Mouse (Mus musculus): ENCODE measurements around the gene F12. TPM values are rescaled to one million over a fixed set of nuclear protein-coding genes. Genes with fewer than 3 reads are reported as not detected.
A peak's percentile ranks its signal among the peaks of the same experiment; 100 is the strongest.

Gene F12
- total RNA-seq (2014; fragmentation: Nextera tagmentation) = not detected in 2 replicates
- total RNA-seq (2017) = not detected in 2 replicates

DNA sequence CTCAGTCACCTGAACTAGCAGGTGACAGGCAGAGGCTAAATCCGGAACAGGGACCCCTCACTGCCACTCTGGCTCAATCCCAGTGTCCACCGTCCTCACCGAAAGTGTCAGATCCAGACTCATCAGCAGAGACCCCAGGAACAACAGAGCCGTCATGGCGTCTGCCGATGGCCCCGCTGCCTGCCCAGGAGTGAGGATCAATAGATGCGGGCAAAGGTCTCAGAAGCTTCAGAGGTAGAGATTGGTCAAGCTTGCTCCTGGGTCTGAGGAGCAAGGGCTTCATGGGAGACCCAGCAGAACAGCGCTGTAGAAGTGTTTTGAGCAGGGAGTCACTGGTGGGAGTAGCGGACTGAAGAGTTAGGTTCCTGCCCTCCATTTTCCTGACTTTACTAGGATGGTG is at the start of gene F12:
TSS of gene F12 (minus strand) at position 181 of the 400 bp plus-strand sequence.
- no peak for ATAC-seq (replicated peaks; ENCODE audit: poor library complexity, severe bottlenecking)

DNA sequence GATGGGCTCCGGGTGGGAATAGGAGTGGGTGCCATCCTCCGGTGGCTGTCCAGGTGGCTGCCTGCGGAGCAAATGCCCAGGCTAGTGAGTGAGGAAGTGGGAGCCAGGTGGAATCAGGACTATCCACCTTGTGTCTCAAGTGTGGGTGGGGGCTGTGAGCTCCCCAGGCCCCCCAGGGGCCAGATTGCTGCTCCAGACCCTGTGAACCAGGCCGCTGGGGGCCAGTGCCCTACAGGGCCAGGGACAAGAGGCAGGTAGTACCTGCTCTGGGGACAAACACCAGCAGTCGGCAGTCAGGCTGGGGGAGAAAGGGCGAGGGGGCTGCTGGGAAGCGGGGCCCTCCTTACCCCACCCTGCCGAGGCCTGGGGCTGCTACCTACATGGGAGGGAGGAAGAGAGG is 49.7 kb upstream of the F12 start:
- no peak for ATAC-seq (replicated peaks; ENCODE audit: poor library complexity, severe bottlenecking)

DNA sequence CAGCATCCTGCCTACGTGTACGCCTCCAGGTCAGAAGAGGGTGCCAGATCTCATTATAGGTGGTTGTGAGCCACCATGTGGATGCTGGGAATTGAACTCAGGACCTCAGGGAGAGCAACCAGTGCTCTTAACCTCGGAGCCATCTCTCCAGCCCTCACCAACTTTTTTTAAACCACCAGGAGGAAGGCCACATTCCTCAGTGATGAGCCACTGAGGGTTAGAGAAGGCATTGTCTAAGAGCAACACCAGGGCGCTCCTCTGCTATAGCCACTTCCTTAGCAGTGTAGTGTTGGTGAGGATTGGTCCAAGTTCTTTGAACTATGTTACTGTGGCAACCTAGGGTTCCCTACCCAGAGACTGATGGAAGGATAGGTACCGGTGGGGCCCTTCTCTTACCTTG is 49.2 kb upstream of the F12 start:
- ATAC-seq (replicated peaks; ENCODE audit: poor library complexity, severe bottlenecking) = no peak

DNA sequence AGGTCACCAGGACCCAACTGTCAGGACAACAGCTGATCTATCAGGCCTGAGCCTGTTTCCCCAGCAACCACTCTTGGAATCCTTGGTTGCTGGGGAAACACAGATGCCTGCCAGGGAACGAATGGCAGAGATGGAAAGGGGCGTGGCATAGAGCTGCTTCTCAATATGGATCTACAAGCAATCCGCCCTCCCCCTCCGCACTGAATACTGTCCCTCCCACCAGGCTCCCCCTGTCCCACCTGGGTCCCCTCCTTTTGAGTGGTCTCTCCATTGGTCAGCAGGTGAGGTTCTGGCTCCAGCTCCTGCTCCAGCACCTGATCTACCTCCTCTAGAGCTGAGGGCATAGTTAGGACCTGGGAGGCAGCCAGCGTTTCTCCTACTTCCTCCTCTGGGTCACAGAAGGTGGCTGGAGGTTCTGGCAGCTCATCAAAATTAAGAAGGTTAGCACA is 48.1 kb upstream of the F12 start:
- ATAC-seq (replicated peaks; ENCODE audit: poor library complexity, severe bottlenecking) = no peak

DNA sequence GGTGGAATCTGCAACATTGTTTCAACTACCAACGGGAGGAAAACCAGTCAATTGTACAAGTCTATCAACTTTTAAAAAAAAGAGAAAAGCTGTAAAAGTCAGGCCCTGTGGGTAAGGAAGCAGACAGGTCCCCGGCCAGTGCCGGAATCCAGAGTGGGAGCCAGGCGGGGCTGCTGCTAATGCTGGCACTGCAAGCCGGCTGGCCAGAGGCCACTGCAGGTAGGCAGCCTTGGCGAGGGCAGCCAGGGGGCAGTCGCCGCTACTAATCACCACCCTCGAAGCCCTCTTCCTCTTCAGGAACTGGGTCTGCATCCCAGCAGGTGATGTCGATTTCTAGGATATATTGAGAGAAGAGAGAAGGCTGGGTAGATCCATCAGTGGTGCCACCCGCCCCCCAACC is 47.4 kb upstream of the F12 start:
- no peak for ATAC-seq (replicated peaks; ENCODE audit: poor library complexity, severe bottlenecking)

DNA sequence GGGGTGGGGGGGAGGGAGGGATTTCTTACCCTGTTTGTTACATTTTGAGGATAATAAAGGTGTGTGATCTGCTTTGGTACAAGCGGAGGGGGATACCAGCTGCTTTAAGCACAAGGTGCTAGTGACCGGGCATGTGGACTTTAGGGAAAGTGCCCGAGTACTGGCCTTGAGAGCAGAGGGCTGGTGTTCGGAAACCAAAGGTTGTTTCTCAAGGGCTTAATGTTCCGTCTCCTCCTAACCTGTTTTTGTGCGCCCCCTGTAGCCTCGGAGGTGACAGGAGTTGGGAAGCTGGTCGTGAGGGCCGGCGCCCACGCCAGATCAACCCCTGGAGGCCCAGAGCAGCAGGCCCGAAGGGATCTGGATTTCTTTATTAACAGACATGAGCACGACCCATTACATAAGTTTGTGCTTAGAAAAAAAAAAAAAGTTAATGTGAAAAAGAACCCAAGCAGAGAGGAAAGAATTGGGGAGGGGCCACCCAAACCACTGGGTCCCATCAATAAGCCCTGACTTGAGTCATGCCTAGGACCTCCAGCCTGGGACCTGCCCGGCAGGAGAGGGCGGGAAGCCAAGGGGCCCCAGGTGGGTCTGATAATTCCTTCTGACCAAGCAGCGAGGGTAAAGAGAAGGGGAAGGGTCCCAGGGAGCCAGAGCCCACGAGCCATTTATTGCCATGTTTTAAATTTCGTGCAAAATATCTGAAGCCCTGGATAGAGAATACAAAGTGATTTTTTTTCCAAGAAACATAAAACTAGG is 46.7 kb upstream of the F12 start:
- no peak for ATAC-seq (replicated peaks; ENCODE audit: poor library complexity, severe bottlenecking)

DNA sequence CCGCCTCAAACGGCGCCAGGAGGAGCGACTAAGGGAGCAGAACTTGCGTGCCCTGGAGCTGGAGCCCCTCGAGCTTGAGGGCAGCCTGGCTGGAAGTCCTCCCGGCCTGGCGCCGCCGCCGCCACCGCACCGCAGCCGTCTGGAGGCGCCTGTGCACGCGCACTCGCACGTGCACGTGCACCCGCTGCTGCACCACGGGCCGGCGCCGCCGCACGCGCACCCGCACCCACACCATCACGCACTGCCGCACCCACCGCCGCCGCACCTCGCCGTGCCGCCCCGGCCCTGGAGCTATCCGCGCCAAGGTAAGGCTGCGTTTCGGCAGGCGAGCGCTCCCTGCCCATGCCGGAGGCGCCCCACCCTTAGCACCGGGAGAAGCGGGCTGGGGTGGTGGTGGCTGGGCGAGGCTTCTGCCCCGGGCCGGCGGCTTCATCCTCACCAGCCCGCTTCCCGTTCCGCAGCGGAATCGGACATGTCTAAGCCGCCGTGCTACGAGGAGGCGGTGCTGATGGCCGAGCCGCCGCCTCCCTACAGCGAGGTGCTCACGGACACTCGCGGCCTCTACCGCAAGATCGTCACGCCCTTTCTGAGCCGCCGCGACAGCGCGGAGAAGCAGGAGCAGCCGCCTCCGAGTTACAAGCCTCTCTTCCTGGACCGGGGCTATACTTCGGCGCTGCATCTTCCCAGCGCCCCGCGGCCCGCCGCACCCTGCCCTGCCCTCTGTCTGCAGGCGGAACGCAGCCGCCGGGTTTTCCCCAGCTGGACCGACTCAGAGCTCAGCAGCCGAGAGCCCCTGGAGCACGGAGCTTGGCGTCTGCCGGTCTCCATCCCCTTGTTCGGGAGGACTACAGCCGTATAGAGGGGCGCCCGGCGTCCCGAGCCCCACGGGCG is 45.8 kb upstream of the F12 start:
- peak; percentile 29 for ATAC-seq (replicated peaks; ENCODE audit: poor library complexity, severe bottlenecking)

DNA sequence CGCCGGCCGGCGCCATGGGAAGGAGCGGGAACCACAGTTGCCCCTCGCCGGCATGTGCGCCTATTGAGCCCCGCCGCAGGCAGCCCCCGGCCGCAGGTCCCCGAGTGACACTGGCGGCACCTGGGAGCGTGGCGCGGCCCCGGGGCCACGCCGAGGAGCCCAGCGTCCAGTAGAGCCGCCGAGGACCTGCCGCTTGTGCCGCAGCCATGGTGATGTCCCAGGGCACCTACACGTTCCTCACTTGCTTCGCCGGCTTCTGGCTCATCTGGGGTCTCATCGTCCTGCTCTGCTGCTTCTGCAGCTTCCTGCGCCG is 45.2 kb upstream of the F12 start:
- ATAC-seq (replicated peaks; ENCODE audit: poor library complexity, severe bottlenecking) = no peak

DNA sequence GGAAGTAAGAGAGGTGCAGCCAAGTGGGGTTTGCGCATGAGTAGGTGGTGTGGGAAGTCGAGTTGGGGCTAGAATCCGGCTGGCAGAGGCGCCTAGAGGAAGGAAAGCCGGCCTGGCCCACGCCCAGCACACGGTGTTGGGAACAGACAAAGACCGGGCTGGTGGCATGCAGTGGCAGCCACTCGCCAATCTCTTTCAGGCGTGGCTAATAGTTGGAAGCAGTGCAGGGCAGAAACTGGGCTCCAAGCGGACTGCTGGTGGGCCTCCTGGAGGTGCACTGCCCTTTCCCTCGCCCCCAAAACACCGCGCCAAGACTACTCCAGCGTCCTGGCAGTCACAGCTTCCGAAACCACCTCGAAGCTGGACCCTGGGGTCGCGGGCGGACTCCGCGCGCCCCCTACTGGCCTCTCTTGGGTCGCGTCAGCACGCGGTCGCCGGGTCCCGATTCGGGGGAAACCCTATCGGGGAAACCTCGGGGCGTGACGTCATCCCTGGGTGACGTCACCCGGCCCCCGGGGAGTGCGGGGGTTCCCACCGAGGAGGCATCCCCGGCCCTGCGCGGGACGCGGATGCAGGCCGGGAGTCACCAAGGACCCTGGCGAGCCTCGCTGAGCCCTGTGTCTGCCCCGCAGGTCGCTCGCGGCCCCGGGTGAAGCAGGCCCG is 44.7 kb upstream of the F12 start:
- ATAC-seq (replicated peaks; ENCODE audit: poor library complexity, severe bottlenecking) = peak; percentile 60

DNA sequence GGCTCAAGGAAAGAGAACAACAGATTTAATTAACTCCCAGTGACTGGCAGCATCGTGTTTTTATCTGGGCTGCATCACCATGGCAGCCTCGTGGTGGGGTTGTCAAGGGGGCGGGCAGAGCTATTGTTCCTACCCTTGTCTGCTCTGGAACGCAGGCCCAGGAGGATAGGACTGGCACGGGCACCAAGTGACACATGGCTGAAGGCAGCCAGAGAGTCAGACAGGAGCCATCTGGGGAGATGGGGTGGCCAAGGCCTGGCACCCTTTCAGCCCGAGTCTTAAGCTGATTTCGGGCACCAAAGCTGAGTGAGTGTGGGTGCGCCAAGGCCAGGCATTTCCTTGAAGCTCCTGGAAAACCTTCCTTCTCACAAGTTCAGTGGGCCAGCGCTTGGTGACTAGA is 43.8 kb upstream of the F12 start:
- no peak for ATAC-seq (replicated peaks; ENCODE audit: poor library complexity, severe bottlenecking)

DNA sequence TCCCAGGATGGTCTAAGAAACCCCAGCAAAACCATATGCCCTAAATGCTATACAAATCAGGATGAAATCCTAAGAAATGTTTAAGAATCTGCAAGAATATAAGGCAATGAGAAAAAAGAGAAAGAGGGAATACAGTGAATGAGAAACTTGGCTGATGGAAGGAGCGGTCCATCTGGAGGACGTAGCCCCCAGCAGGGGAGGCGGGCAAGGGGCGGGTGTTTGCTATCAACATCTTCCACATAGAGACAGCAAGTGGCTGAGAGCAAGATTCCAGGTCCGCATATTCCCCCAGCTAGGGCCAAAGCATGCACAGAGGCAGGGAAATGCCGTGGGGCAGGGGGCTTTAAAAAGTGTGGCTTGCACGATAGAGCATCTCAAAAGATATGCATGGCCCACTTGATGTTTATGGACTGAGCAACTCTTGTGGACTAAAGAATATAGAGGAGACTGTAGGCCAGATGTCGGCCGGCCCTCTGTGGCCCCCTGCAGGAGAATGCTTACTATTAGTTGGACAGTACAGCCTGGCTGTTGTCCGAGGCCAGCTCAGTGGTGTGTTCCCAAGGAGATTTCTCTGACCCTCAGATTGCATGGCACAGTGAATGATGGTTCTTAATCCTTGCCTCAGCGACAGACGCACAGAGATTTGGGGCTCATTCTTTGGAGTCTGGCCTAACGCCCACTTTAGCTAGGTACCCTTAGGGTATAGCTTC is 42.4 kb upstream of the F12 start:
- ATAC-seq (replicated peaks; ENCODE audit: poor library complexity, severe bottlenecking) = no peak

DNA sequence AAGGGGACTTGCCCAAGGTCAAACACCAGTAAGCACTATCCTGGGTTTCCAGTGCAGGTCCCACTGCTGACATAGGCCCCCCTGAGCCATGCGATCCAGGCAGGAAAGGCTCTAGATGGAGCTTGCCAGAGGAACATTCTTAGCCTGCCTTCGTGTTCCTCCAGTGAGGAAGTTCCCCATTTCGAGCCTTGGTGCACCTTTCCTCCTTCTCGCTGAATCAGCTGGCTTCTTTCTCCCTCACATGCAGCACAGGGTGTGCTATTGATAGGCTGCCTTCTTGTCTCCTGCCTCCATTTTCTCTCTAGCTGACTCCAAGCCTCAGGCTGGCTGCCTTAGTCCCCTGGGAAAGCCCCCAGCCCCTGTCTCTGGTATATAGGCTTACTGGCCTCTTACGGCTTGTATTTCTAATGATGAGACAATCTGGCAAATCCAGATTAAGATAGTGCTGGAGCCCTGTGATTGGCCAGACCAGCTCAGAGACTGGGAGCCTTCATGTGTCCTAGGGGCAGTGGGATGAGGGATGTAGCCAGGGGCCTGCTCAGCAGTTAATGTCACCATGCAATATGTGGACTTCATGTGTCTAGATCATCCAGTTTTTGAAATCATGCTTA is 39.3 kb upstream of the F12 start:
- ATAC-seq (replicated peaks; ENCODE audit: poor library complexity, severe bottlenecking) = peak; percentile 43

DNA sequence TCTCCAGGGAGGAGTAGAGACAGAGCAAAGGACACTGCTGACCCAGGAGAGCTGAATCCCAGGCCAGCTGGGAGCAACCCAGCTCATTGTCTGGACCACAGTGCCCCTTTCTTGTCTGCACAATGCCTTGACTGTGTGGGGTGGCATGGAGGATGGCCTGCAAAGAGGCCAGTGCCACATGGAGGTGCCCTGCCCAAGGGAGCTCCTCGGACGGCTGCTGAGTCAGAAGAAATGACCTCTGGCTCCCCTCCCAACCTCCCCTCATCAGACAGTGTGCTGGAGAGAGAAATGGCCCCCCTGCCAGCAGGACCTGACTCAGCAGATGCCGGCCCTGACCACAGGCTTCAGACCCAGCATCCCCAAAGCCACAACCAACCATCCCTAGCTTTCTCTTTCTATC is 38.6 kb upstream of the F12 start:
- peak; percentile 41 for ATAC-seq (replicated peaks; ENCODE audit: poor library complexity, severe bottlenecking)

DNA sequence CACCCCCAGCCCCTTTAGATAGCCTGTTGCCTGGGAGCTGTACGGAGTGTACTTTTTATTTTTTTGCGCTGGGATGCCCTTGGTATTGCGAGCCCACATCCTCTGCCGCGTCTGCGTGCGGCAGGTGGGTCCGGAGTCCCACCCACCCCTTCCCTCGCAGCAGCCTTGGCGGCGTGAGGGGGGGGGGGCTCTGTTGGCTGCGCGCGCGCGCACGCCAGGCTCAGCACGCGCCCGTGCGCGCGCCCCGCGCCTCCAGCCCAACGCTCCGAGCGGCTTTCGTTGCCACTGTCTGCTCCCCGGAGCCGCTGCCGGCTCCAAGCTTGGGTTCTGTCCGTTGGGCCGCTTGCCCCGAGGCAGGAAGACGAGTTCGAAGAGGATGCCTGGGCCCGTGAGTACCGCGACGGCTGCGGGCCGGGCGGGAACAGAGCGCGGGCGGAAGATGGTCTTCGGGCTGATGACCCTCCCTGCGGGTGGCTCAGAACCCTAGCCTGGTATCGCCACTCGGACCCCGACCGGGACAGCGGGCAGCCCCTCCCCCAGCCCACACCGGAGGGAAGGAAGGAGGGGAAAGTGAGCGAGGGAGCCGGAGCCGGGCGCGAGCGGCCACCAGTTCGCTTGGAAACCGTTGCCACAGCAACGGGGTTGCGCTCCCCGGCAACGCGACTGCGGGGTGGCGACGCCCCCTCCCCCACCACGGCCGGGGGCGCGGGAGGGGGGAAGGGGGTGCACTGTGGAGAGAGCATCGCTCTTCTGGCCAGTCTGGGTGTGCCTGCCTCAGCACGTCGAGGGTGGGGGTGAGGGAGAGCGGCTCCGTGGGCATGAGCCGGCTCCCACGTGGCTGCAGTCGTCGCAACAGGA is 37.7 kb upstream of the F12 start, which contains the start of gene Prr7:
TSS of gene Prr7 (plus strand) at position 241 of the 858 bp plus-strand sequence.
- peak; percentile 15 for ATAC-seq (replicated peaks; ENCODE audit: poor library complexity, severe bottlenecking)

DNA sequence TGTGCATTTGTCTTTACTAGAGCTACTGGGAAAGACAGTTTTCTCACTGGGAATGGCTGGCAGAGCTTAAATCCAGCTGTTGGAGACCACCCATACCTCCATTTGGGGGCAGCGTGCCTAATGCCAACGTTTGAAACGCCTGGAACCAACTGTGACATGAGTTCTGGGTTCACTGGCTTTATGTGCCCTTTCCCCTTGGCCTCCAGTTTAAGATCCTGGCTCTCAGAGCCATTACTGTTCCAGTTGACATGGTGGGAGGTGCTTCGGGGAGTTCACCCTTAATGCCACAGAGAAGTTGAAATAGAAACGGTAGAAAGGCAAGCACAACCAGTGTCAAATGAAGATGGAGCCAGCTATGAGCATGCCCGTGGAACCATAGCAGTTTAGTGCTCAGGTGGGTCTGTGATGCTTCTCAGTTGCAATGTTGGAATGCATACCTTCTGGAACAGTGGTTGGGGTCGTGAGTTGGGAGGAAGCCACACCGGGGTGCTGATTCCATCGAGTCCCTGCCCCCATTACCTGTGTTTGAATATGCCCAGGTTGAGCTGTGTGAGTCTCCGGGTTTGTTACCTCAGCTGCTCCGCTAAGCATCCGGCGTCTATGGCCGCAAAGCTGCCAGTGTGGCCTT is 36.9 kb upstream of the F12 start:
- ATAC-seq (replicated peaks; ENCODE audit: poor library complexity, severe bottlenecking) = no peak

DNA sequence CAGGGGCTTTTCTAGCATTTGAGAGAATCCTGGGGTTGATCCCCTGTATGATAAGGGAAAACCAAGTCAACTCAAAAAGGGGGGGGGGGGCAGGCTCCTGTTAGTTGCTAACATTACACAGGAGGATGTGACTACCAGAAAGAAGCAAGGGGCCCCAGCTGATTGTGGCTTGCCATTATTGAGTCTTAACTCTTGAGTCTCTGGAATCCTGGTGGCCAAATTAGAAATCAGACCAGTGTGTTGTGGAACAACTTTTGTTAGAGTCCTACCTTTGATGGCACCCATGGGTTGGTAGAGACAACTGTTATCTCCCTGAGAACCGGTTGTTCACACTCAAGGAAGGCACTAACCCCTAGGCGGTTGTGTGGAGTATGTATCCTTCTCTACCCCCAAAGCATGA is 36.4 kb upstream of the F12 start:
- ATAC-seq (replicated peaks; ENCODE audit: poor library complexity, severe bottlenecking) = no peak

DNA sequence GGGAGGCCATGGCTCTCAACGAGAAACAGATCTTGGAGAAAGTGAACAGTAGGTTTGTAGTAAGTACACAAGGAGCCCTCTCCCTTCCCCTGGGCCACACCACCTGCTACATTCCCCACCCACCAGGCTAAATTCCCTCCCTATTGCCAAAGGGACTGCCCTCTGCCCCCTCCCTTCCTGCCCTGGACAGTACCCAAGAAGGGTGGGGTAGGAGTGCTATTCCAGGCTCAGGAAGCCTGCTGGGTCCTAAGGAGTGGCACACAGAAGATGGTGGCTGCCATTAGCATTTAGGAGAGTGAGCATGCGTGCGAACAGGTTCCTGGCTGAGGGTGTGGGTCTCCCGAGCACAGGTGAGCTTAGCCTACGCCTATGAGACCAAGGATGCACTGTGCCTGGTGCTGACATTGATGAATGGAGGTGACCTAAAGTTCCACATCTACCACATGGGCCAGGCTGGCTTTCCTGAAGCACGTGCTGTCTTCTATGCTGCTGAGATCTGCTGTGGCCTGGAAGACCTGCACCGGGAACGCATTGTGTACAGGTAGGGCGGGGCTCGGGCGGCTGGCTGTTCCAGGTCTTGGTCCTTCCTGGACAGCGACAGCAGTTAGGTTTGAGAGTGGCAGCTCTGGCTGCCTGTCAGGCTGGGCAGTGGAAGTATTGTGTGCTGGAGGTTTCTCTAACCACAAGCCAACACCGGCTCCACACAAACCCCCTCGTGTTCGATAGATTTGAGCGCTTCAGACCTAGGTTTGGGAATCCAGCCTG is 25.4 kb upstream of the F12 start:
- ATAC-seq (replicated peaks; ENCODE audit: poor library complexity, severe bottlenecking) = no peak

DNA sequence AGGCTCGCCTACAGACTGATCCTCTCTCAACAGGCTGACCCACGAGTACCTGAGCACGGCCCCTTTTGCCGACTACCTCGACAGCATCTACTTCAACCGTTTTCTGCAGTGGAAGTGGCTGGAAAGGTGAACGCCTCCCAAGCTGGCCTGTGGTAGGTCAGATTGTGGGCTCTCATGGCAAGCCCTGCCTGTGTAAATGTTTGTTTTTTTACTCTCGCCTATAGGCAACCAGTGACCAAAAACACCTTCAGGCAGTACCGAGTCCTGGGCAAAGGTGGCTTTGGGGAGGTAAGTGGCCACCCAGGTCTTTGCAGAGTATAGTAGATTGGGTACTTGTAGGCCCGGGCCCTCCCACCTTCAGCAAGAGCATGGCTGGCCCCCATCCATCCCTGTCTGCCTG is 24.7 kb upstream of the F12 start:
- no peak for ATAC-seq (replicated peaks; ENCODE audit: poor library complexity, severe bottlenecking)

Measured in granulocyte monocyte progenitor cell, adult 5-6 weeks (primary cell).